Mouse (Mus musculus) lung, postnatal 4 days (tissue): ENCODE data around the gene Ypel3.
A peak's percentile ranks its signal among the peaks of the same experiment; 100 is the strongest.

Experiments
- DNase-seq, 2 experiments: peaks; one replicate each; pipeline ENCODE4 v3.0.0; 2021

The Ypel3 gene

GRCm38 (mm10) chr7:126776598-126777057, at the start of gene Ypel3:
Ypel3 (plus strand) TSS chr7:126776955.
- DNase-seq: peak; percentile 96 to 99

GRCm38 (mm10) chr7:126730256-126730789, 46.4 kb upstream of the Ypel3 start:
- DNase-seq: peak in 1 of 2 experiments; percentile 83

DNA sequence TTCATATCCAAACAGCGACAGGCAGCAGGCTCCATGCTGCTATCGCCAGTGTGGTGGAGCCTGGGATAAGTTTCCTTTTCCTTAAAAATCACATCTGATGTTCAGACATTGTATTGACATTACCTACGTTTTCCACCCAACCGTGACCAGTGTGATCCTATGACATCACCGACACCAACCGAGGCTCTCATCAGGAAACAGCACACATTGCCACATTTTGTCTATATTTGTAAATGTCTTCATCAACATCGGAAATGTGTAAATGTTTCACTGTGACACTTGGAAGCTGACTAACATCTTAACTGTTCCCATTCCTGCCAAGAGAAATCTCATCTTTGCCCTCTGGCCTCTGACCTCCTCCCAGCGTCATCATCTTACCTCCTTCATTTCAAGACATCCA, 40.6 kb upstream of the Ypel3 start:
- no peak for DNase-seq

- peak in 1 of 2 experiments; percentile 40 for DNase-seq
These were observed 37.2 kb upstream of the Ypel3 start for GRCm38 (mm10) chr7:126739551-126739950.

GRCm38 (mm10) chr7:126740132-126740735, 36.5 kb upstream of the Ypel3 start:
- no peak for DNase-seq

DNA sequence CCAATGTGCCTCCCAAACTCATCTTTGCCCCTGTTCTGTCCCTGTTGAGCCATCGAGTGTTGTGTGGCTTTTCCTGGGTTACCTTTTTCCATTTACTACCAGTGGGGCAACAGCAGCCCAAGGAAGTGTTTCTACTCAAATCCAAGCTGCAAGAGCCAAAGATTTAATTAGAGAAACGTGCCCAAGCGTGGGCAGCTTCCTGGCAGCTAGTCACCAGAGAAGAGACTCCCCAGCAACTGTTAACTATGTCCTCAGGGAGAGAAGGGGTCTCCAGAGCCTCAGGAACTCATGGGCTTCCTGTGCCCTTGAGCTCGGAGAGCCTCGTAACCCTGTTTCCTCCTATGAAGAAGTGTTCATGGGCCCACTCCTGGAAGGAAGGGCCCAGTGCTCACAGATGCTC, 35.8 kb upstream of the Ypel3 start:
- no peak for DNase-seq

- DNase-seq: no peak
These were observed 35.3 kb upstream of the Ypel3 start for GRCm38 (mm10) chr7:126741452-126741851.

GRCm38 (mm10) chr7:126741964-126742482, 34.7 kb upstream of the Ypel3 start:
- no peak for DNase-seq

DNA sequence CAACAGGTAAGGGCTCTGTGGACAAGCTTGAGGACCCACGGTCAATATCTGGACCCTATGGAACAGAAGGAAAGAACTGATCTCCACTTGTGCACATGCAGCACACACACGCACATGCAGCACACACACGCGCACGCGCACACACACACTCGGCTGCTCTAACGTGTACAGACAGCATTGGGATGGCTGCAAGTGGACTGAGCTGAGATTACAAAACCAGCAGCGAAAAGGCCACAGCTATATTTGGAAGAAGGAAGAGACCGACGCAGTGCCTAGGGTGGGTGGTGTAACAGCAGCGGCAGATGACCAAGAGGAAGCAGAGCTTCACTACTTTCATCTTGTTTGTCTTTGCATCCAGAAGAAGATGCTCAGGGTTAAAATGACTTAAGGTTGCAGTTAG, 30.7 kb upstream of the Ypel3 start:
- peak; percentile 44 to 52 for DNase-seq

DNA sequence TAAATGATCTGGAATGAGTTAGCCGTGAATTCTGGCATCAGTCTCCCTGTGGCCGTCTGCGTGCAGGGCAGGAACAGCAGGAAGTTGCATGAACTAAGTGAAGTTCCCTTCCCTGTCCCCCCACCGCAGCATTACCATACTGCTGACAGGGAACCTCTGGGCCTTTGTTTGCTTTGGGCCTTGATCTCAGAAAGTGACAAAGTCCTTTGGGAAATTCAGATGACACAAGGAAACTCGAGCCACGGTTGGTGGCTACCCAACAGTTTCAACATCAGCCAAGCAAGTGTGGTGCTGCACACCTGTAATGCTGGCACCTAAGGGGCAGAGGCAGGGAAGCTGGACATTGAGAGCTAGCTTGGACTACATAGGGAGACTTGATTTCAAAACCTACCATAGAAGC, 30.0 kb upstream of the Ypel3 start:
- peak; percentile 37 to 45 for DNase-seq

DNA sequence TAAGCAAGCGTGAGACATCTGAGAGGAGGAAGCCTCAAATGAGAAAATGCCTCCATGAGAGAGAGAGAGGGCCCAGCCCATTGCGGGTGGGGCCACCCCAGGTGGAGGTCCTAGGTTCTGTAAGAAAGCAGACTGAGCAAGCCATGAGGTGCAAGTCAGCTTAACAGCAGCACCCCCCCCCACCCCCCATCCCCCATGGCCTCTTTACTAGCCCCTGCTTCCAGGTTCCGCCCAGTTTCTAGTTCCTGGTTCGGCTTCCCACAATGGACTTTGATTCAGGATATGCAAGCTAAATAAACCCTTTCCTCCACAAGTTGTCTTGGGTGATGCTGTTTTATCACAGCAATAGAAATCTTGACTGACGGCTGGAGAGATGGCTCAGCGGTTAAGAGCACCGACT, 27.9 kb upstream of the Ypel3 start:
- DNase-seq: no peak

- no peak for DNase-seq
These were observed 27.0 kb upstream of the Ypel3 start for GRCm38 (mm10) chr7:126749582-126750343.

GRCm38 (mm10) chr7:126754866-126755265, 21.9 kb upstream of the Ypel3 start:
- peak; percentile 82 to 88 for DNase-seq

GRCm38 (mm10) chr7:126758539-126758938, 18.2 kb upstream of the Ypel3 start:
- no peak for DNase-seq

DNA sequence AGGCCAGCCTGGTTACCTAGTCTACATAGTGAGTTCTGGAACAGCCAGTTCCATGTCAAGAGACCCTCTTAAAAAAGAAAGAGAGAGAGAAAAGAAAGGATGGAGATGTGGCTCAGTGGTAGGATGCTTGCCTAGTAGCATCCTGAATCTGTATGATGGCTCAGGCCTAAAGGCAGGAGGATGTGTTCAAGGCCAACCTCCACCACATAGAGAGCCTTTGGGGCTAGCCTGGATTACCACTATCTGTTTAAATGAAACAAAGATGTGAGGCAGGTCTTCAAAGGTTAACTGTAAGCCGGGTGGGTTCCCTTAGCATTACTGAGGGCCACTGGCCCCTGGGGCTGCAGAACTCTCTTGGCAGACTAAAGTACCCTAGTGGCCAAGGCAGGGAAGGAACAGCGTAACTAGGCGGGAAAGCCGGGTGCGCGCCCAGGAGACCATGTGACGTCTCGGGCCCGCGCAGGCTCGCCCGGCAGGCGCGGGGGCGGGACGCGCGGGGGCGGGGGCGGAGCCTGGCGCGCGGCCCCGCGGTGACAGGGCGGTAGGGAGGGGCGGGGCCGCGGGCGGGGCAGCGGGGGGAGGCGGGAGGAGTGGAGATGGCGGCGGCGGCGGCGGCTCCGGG, 17.6 kb upstream of the Ypel3 start, which contains the start of gene Mapk3:
Gene Mapk3, plus strand, starts transcription at position 552 of the 622 bp plus-strand sequence.
- peak; percentile 94 to 95 for DNase-seq

DNA sequence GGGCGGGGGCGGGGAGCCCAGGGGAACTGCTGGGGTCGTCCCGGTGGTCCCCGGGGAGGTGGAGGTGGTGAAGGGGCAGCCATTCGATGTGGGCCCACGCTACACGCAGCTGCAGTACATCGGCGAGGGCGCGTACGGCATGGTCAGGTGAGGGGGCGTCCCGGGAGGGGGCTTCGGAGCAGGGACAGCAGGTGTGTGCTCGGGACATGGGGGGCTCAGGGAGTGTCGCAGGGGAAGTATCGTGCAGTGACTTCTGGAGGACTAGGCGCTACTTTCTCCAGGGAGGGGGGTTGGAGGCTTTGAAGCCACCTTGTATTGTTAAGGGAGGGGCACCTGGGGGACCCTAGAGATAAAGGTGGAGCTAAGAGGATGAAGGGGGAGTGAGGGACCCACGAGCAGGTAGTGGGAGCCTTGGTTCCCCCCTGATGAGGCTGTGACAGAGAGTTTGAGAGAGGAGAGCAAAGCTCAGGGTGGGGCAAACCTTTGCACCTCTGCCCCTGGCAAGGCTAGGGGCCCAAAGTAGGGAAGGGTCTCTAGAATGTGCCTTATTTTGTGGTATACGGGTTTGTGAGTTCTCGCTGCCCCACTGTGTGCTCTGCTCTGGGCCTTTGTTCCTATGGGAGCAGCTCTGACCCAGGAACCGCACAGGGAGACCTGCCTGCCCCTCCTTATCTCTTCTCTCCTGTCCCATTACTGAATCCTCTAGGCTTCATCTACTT, 16.9 kb upstream of the Ypel3 start:
- peak in 1 of 2 experiments; percentile 27 for DNase-seq

- peak; percentile 89 to 96 for DNase-seq
These were observed 16.4 kb upstream of the Ypel3 start for GRCm38 (mm10) chr7:126760391-126760802.

- DNase-seq: no peak
These were observed 15.8 kb upstream of the Ypel3 start for GRCm38 (mm10) chr7:126760956-126761355.

- no peak for DNase-seq
These were observed 15.2 kb upstream of the Ypel3 start for GRCm38 (mm10) chr7:126761529-126762067.

- DNase-seq: no peak
These were observed 14.2 kb upstream of the Ypel3 start for GRCm38 (mm10) chr7:126762471-126763008.

GRCm38 (mm10) chr7:126765540-126765939, 11.2 kb upstream of the Ypel3 start:
- DNase-seq: no peak

GRCm38 (mm10) chr7:126766201-126766600, 10.6 kb upstream of the Ypel3 start, which contains the start of gene Gdpd3:
Gdpd3 (plus strand) TSS chr7:126766334.
- peak in 1 of 2 experiments; percentile 63 for DNase-seq
